Mouse (Mus musculus) thymus, postnatal 0 days (tissue): ENCODE results near the gene Slc7a4. TPM values are rescaled to one million over a fixed set of nuclear protein-coding genes. Genes with fewer than 3 reads are reported as not detected.

ENCODE experiments used
- DNase-seq: peaks from one replicate; pipeline ENCODE4 v3.0.0-alpha.2; 2015; ENCODE audit warnings: low spot score
- polyA plus RNA-seq: library from polyadenylated mRNA; unstranded; fragments of >200 nt; fragmentation: Nextera tagmentation; extraction: Ambion mirVana; gene quantifications from 2 replicates; pipeline ENCODE4 v1.2.1, GENCODE M21; 2015

Slc7a4 gene
- polyA plus RNA-seq, 1 experiment from 2014 or later, result 1.5 TPM

DNA sequence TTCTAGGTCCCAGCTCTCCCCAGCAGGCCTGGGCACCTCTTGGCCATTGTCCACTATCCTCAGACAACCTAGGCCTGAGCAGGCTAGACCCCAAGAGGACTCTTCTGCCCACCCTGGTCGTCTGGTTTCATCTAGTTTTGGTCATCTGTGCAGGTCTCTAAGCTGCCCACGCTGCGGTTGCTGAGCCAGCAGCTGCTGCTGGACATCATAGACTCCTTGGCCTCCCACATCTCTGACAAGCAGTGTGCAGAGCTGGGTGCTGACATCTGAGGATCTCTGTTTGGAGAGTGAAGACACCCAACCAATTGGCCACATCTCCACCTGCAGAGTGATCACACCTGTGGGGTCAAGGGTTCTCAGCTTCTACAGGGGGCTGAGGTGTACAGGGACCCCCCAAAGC, 57.5 kb downstream of the Slc7a4 start:
- DNase-seq, result no peak

DNA sequence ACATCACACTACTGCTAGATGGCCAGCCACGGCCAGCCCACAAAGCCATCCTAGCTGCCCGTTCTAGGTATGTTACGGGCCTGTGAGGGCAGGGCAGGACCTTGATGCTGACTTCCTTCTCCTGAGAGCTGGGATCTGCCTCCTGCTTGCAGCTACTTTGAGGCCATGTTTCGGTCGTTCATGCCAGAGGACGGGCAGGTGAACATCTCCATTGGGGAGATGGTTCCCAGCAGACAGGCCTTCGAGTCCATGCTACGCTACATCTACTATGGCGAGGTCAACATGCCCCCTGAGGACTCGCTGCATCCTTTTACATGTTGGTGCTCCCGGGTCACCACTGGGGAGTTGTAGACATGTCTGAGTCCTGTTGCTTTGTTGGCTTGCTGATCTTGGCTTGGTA, 58.9 kb downstream of the Slc7a4 start:
- no peak for DNase-seq

Other genes starting within 250 kb of the Slc7a4 start
- 14.1 and 14.8 TPM in 2 replicates for gene Snap29, start 177.2 kb downstream of the Slc7a4 start, polyA plus RNA-seq
- gene Pi4ka, start 176.9 kb downstream of the Slc7a4 start, polyA plus RNA-seq, result 29.0 and 31.3 TPM in 2 replicates
- 59.8 and 68.0 TPM in 2 replicates for gene Crkl, start 131.2 kb downstream of the Slc7a4 start, polyA plus RNA-seq
- gene Aifm3, start 93.6 kb downstream of the Slc7a4 start, polyA plus RNA-seq, result 0.40 and 0.42 TPM in 2 replicates
- 30.9 and 36.4 TPM in 2 replicates for gene Lztr1, start 74.5 kb downstream of the Slc7a4 start, polyA plus RNA-seq
- 79.7 and 81.0 TPM in 2 replicates for gene Thap7, start 52.1 kb downstream of the Slc7a4 start, polyA plus RNA-seq
- 0.20 and 0.36 TPM in 2 replicates for gene Lrrc74b, start 22.0 kb downstream of the Slc7a4 start, polyA plus RNA-seq
- 1.4 and 2.0 TPM in 2 replicates for gene P2rx6, start 21.3 kb downstream of the Slc7a4 start, polyA plus RNA-seq
- gene Smpd4, start 36.1 kb upstream of the Slc7a4 start, polyA plus RNA-seq, result 17.4 and 21.6 TPM in 2 replicates
- gene Ccdc74a, start 63.3 kb upstream of the Slc7a4 start, polyA plus RNA-seq, result 0.98 and 1.1 TPM in 2 replicates
- 31.6 and 36.9 TPM in 2 replicates for gene Med15, start 149.7 kb upstream of the Slc7a4 start, polyA plus RNA-seq
- 27.6 and 30.2 TPM in 2 replicates for gene Klhl22, start 176.4 kb upstream of the Slc7a4 start, polyA plus RNA-seq
- 3.6 and 4.3 TPM in 2 replicates for gene Scarf2, start 214.1 kb upstream of the Slc7a4 start, polyA plus RNA-seq
- gene B830017H08Rik, start 249.9 kb upstream of the Slc7a4 start, polyA plus RNA-seq, result not detected in 2 replicates